Mouse (Mus musculus) limb, embryonic 13.5 days (tissue): ENCODE measurements around the gene Olfr1037. TPM values are rescaled to one million over a fixed set of nuclear protein-coding genes. Genes with fewer than 3 reads are reported as not detected.
"Not testable (repeated sequence)": the region's sequence is repeated elsewhere in the genome, so short reads cannot be mapped to it uniquely, and the experiment has no call there.

Experiments
- ATAC-seq: fragments of 200-750 bp; cut with Nextera tagmentation; 2 replicates; pipeline ENCODE4 v1.8.0; 2017; ENCODE audit warnings: low read depth, moderate number of reproducible peaks, moderate TSS enrichment; ENCODE audit not compliant: low FRiP score
- H3K27ac ChIP-seq: fragments of 300-500 bp; sonication (generic); 2 replicates; pipeline ENCODE4 v1.5.1; 2015; ENCODE audit warnings: inconsistent platforms, mild to moderate bottlenecking, moderate library complexity
- H3K27me3 ChIP-seq: fragments of 300-500 bp; sonication (generic); 2 replicates; pipeline ENCODE4 v1.6.1; 2015; ENCODE audit warnings: mild to moderate bottlenecking, inconsistent platforms
- H3K36me3 ChIP-seq: fragments of 300-500 bp; sonication (generic); 2 replicates; pipeline ENCODE4 v1.6.1; 2015; ENCODE audit warnings: inconsistent platforms, mild to moderate bottlenecking, moderate library complexity
- H3K4me1 ChIP-seq: fragments of 300-500 bp; sonication (generic); 2 replicates; pipeline ENCODE4 v1.6.1; 2015; ENCODE audit warnings: inconsistent platforms
- H3K4me2 ChIP-seq: fragments of 300-500 bp; sonication (generic); replicated peaks from 2 replicates; pipeline ENCODE4 v1.6.1; 2015; ENCODE audit warnings: inconsistent platforms, mild to moderate bottlenecking, moderate library complexity
- H3K4me3 ChIP-seq: fragments of 300-500 bp; sonication (generic); 2 replicates; pipeline ENCODE4 v1.5.1; 2015; ENCODE audit warnings: moderate library complexity, mild to moderate bottlenecking, inconsistent platforms
- H3K9ac ChIP-seq: fragments of 300-500 bp; sonication (generic); 2 replicates; pipeline ENCODE4 v1.6.1; 2015; ENCODE audit warnings: mild to moderate bottlenecking, inconsistent platforms
- H3K9me3 ChIP-seq: fragments of 300-500 bp; sonication (generic); 2 replicates; pipeline ENCODE4 v1.6.1; 2016; ENCODE audit warnings: inconsistent platforms
- WGBS: fragments of 180-500 bp; shearing (Covaris S2); methylation state at CpG from one replicate; pipeline ENCODE4 v1.1.7; 2015; 5-methylcytosine and 5-hydroxymethylcytosine counted together
- polyA plus RNA-seq: library from polyadenylated mRNA; unstranded; fragments of >200 nt; fragmentation: Nextera tagmentation; extraction: Ambion mirVana; gene quantifications from 2 replicates; pipeline ENCODE4 v1.2.1, GENCODE M21; 2015

Olfr1037 gene
- not detected in 2 replicates for polyA plus RNA-seq

DNA sequence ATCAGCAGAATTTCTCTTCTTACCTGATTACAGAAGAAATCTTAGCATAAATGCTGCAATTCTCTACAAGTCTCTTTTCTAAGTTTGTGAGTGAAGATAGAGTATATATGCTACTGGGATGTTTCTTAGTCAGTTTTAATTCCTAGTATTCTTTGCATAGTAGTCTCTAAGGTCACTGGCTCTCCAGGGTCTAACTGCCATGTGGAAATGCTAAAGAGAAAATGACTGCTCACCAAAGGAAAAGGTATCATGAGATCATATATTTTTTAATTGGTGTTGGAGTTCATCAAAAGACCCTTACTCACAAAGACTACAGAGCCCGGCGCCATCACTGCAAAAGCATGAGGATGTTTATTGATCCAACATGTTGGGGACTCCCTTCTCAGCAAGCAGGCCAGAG is at the start of gene Olfr1037:
TSS of gene Olfr1037 (minus strand) at position 101 of the 400 bp plus-strand sequence.
- Histone ChIP-seq H3K27ac (no peak within 1 kb of the TSS), H3K4me3 (no peak within 1 kb of the TSS), H3K9me3 (no peaks in the 10 kb centered on the region), H3K4me2 (no peak within 1 kb of the TSS), H3K36me3 (no peaks in the 10 kb centered on the region), H3K4me1 (no peaks in the 10 kb centered on the region), H3K27me3 (no peaks in the 10 kb centered on the region), H3K9ac (no peak within 1 kb of the TSS)
- 87% methylated on average over 2 of the region's 2 CpGs for WGBS
- ATAC-seq = no peak

DNA sequence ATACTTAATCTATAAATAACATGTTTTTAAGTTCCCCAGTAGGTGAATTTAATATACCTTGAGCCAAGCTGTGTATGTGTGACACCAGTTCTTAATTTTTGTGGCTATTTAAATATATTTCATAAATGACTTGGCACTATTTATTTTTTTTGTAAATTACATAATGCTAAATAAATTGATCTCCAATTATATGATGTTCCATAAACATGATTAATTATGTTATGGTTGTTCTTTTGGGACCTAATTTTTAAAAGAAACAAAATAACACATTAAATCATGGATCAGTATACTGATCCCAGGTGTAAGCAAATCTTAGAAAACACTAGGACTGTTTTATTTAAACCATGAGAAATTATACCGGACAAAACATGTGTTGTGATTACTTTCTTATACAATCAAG is 48.6 kb upstream of the Olfr1037 start, which contains the start of gene Olfr1039:
TSS of gene Olfr1039 (minus strand) at position 101 of the 400 bp plus-strand sequence.
- no peak within 1 kb of the TSS for H3K4me3 ChIP-seq
- H3K4me2 ChIP-seq = no peak within 1 kb of the TSS
- WGBS = 100% methylated on average over 1 of the region's 1 CpGs
- no peaks in the 10 kb centered on the region for H3K9me3 ChIP-seq
- H3K27ac ChIP-seq = no peak within 1 kb of the TSS
- no peak for ATAC-seq
- H3K4me1 ChIP-seq = no peaks in the 10 kb centered on the region
- H3K9ac ChIP-seq = no peak within 1 kb of the TSS
- H3K27me3 ChIP-seq = no peaks in the 10 kb centered on the region
- no peaks in the 10 kb centered on the region for H3K36me3 ChIP-seq

GRCm38 (mm10) chr2:86080478-86080877 is 6.7 kb downstream of the Olfr1037 start:
- WGBS = 80% methylated on average over 1 of the region's 1 CpGs
- H3K4me2 ChIP-seq, H3K9ac ChIP-seq, H3K27ac ChIP-seq, H3K9me3 ChIP-seq, H3K4me3 ChIP-seq, H3K4me1 ChIP-seq, H3K36me3 ChIP-seq, ATAC-seq, H3K27me3 ChIP-seq: not testable (repeated sequence)

DNA sequence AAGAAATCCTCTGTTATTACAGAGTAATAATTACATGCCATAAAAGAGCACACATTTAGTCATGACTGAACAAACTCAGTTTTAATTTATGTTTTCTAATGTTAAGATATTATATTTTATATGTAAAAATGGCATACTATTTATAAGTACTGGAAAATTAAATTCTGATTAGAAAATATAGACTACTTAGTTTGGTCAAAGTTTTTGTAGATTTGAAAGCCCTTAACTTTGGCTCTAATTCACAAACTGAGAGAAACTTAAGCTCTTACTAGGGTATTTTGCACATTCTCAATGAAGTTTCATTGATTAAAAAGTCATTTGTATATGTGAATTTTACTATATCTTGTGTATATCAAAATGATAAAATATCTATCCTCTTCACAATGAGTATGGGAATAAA is 13.5 kb downstream of the Olfr1037 start, which contains the start of gene Olfr1036:
TSS of gene Olfr1036 (plus strand) at position 301 of the 400 bp plus-strand sequence.
- ATAC-seq, H3K4me2 ChIP-seq, H3K4me3 ChIP-seq, H3K36me3 ChIP-seq, H3K9ac ChIP-seq, H3K27me3 ChIP-seq, H3K27ac ChIP-seq, H3K4me1 ChIP-seq, H3K9me3 ChIP-seq: not testable (repeated sequence)

DNA sequence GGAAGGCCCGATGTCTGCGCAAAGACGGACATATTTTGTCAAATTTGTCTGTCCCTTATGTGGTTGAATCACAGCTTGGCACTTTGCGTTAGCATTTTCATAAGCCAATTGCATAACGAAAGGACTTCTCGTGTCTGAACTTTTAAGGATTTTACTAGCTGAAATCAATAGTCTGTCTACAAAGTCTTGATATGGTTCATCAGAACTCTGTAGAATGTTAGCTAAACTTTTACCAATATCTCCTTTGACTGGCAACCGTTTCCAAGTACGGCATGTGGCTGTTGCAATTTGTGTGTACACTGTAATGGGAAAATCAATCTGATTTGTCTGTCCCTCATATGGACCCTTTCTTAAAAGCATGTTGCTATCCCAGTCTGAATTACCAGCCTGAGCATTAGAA is 17.0 kb downstream of the Olfr1037 start:
- no peaks in the 10 kb centered on the region for H3K9me3 ChIP-seq
- 90% methylated on average over 8 of the region's 8 CpGs for WGBS
- H3K9ac ChIP-seq = no peak overlapping the region

GRCm38 (mm10) chr2:86063766-86064165 is 23.4 kb downstream of the Olfr1037 start:
- H3K9ac ChIP-seq, H3K9me3 ChIP-seq, H3K36me3 ChIP-seq, ATAC-seq, H3K4me3 ChIP-seq, H3K27me3 ChIP-seq, H3K4me1 ChIP-seq, H3K4me2 ChIP-seq, H3K27ac ChIP-seq: not testable (repeated sequence)
- WGBS = 91% methylated on average over 2 of the region's 2 CpGs

More for the DNA sequence above, 17.0 kb downstream of the Olfr1037 start:
- Histone ChIP-seq H3K27ac (no peak overlapping the region), H3K27me3 (no peaks in the 10 kb centered on the region), H3K36me3 (no peaks in the 10 kb centered on the region), H3K4me3 (no peak overlapping the region), H3K4me1 (no peaks in the 10 kb centered on the region), H3K4me2 (no peak overlapping the region)
- no peak for ATAC-seq

- not testable (repeated sequence) for H3K27me3 ChIP-seq, H3K4me3 ChIP-seq, H3K36me3 ChIP-seq, H3K9ac ChIP-seq, H3K4me2 ChIP-seq, H3K9me3 ChIP-seq, ATAC-seq, H3K4me1 ChIP-seq, H3K27ac ChIP-seq
Measured at GRCm38 (mm10) chr2:86050777-86051176, 36.4 kb downstream of the Olfr1037 start.

- H3K9me3 ChIP-seq = no peaks in the 10 kb centered on the region
- H3K4me1 ChIP-seq = no peaks in the 10 kb centered on the region
- no peak for ATAC-seq
- no peaks in the 10 kb centered on the region for H3K27me3 ChIP-seq
- H3K9ac ChIP-seq = no peak within 1 kb of the TSS
- no peak within 1 kb of the TSS for H3K27ac ChIP-seq
- H3K36me3 ChIP-seq = no peaks in the 10 kb centered on the region
- no peak within 1 kb of the TSS for H3K4me3 ChIP-seq
- H3K4me2 ChIP-seq = no peak within 1 kb of the TSS
Measured at GRCm38 (mm10) chr2:86045561-86045960, 41.6 kb downstream of the Olfr1037 start, which contains the start of gene Olfr1034. Olfr1034 (plus strand) TSS chr2:86045861.

Other genes starting within 250 kb of the Olfr1037 start
- gene Olfr1019, start 241.9 kb downstream of the Olfr1037 start, polyA plus RNA-seq = not detected in 2 replicates
- gene Olfr1020, start 240.4 kb downstream of the Olfr1037 start, polyA plus RNA-seq = not detected in 2 replicates
- not detected in 2 replicates for gene Olfr1022, start 218.8 kb downstream of the Olfr1037 start, polyA plus RNA-seq
- gene Olfr1023, start 201.7 kb downstream of the Olfr1037 start, polyA plus RNA-seq = not detected in 2 replicates
- not detected in 2 replicates for gene Olfr1024, start 182.3 kb downstream of the Olfr1037 start, polyA plus RNA-seq
- not detected in 2 replicates for gene Olfr1025-ps1, start 172.2 kb downstream of the Olfr1037 start, polyA plus RNA-seq
- not detected in 2 replicates for gene Olfr1026, start 165.8 kb downstream of the Olfr1037 start, polyA plus RNA-seq
- gene Olfr1028, start 136.9 kb downstream of the Olfr1037 start, polyA plus RNA-seq = not detected in 2 replicates
- gene Olfr1029, start 113.5 kb downstream of the Olfr1037 start, polyA plus RNA-seq = not detected in 2 replicates
- gene Olfr1030, start 108.1 kb downstream of the Olfr1037 start, polyA plus RNA-seq = not detected in 2 replicates
- gene Olfr1031, start 97.1 kb downstream of the Olfr1037 start, polyA plus RNA-seq = not detected in 2 replicates
- not detected in 2 replicates for gene Olfr1032, start 81.8 kb downstream of the Olfr1037 start, polyA plus RNA-seq
- gene Olfr1033, start 66.8 kb downstream of the Olfr1037 start, polyA plus RNA-seq = 0.33 and 0.90 TPM in 2 replicates
- gene Olfr1034, start 41.5 kb downstream of the Olfr1037 start, polyA plus RNA-seq = not detected in 2 replicates
- not detected in 2 replicates for gene Olfr1036, start 13.4 kb downstream of the Olfr1037 start, polyA plus RNA-seq
- not detected in 2 replicates for gene Olfr1039, start 48.5 kb upstream of the Olfr1037 start, polyA plus RNA-seq
- gene Olfr1040, start 59.3 kb upstream of the Olfr1037 start, polyA plus RNA-seq = not detected in 2 replicates
- gene Olfr1042, start 74.5 kb upstream of the Olfr1037 start, polyA plus RNA-seq = not detected in 2 replicates
- not detected in 2 replicates for gene Olfr1043, start 80.1 kb upstream of the Olfr1037 start, polyA plus RNA-seq
- gene Olfr1044, start 90.4 kb upstream of the Olfr1037 start, polyA plus RNA-seq = not detected in 2 replicates
- not detected in 2 replicates for gene Olfr52, start 98.3 kb upstream of the Olfr1037 start, polyA plus RNA-seq
- not detected in 2 replicates for gene Olfr1045, start 115.6 kb upstream of the Olfr1037 start, polyA plus RNA-seq
- gene Olfr1046, start 131.9 kb upstream of the Olfr1037 start, polyA plus RNA-seq = not detected in 2 replicates
- not detected in 2 replicates for gene Olfr1047, start 144.0 kb upstream of the Olfr1037 start, polyA plus RNA-seq
- gene Olfr1048, start 152.9 kb upstream of the Olfr1037 start, polyA plus RNA-seq = not detected in 2 replicates
- gene Olfr1049, start 170.9 kb upstream of the Olfr1037 start, polyA plus RNA-seq = not detected in 2 replicates
- not detected in 2 replicates for gene Olfr1051, start 191.7 kb upstream of the Olfr1037 start, polyA plus RNA-seq
- gene Olfr1052, start 205.1 kb upstream of the Olfr1037 start, polyA plus RNA-seq = not detected in 2 replicates
- gene Olfr1053, start 227.9 kb upstream of the Olfr1037 start, polyA plus RNA-seq = not detected in 2 replicates
- gene Olfr1054, start 248.0 kb upstream of the Olfr1037 start, polyA plus RNA-seq = not detected in 2 replicates